Mouse (Mus musculus) heart, postnatal 0 days (tissue): Measurements from ENCODE around the gene Vamp8.

Experiments
- CTCF ChIP-seq: IDR thresholded peaks from 2 replicates; pipeline ENCODE4 v1.5.1; 2016; ENCODE audit warnings: antibody characterized with exemption, control low read depth, low read depth
- EP300 ChIP-seq: IDR thresholded peaks from 2 replicates; pipeline ENCODE4 v1.6.1; 2016; ENCODE audit warnings: antibody characterized with exemption, low read depth

DNA sequence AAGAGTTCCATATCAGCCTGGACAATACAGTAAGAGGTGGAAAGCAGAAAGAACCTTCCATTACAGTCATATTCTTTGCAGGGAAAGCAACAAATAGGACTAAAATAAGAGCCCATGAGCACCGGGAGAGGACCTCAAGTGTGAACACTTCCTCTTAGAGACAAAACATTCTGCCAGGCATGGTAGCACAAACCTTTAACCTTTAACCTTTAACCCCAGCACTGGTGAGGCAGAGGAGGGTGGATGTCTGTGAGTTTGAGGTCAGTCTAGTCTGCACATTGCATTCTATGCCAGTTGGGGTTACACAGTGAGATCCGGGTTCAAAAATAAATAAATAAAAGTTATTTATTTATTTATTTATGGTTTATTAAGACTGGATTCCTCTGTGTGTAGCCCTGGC, 50.0 kb downstream of the Vamp8 start:
- no peak for TF ChIP-seq CTCF
- TF ChIP-seq EP300, result no peak
